Mouse (Mus musculus) liver, postnatal 0 days (tissue): ENCODE data around the gene Lnx2. TPM values are rescaled to one million over a fixed set of nuclear protein-coding genes. Genes with fewer than 3 reads are reported as not detected.

ENCODE experiments used
- ATAC-seq: fragments of 200-750 bp; cut with Nextera tagmentation; 2 replicates; pipeline ENCODE4 v1.8.0; 2017; ENCODE audit warnings: mild to moderate bottlenecking, moderate library complexity
- DNase-seq: peaks from one replicate; pipeline ENCODE4 v3.0.0-alpha.2; 2016
- H3K27ac ChIP-seq: fragments of 300-500 bp; sonication (generic); 2 replicates; pipeline ENCODE4 v1.5.1; 2014; ENCODE audit warnings: antibody characterized with exemption, moderate library complexity, mild to moderate bottlenecking, low read depth
- H3K27me3 ChIP-seq: fragments of 300-500 bp; sonication (generic); 2 replicates; pipeline ENCODE4 v1.6.1; 2014; ENCODE audit warnings: low read length, control low read depth, mixed read lengths; ENCODE audit not compliant: insufficient read depth
- H3K36me3 ChIP-seq: fragments of 300-500 bp; sonication (generic); replicated peaks from 2 replicates; pipeline ENCODE4 v1.6.1; 2014; ENCODE audit warnings: mild to moderate bottlenecking, control low read depth, low read length, moderate library complexity, mixed read lengths; ENCODE audit not compliant: insufficient read depth
- H3K4me1 ChIP-seq: fragments of 300-500 bp; sonication (generic); 2 replicates; pipeline ENCODE4 v1.6.1; 2014; ENCODE audit warnings: antibody characterized with exemption, mild to moderate bottlenecking, control low read depth; ENCODE audit not compliant: insufficient read depth
- H3K4me2 ChIP-seq: fragments of 300-500 bp; sonication (generic); 2 replicates; pipeline ENCODE4 v1.6.1; 2014; ENCODE audit warnings: low read depth, mild to moderate bottlenecking, low read length, moderate library complexity, mixed read lengths
- H3K4me3 ChIP-seq: fragments of 300-500 bp; sonication (generic); 2 replicates; pipeline ENCODE4 v1.5.1; 2014; ENCODE audit warnings: low read depth, low read length
- H3K9ac ChIP-seq: fragments of 300-500 bp; sonication (generic); replicated peaks from 2 replicates; pipeline ENCODE4 v1.6.1; 2014; ENCODE audit warnings: mild to moderate bottlenecking, moderate library complexity
- H3K9me3 ChIP-seq: fragments of 300-500 bp; sonication (generic); 2 replicates; pipeline ENCODE4 v1.6.1; 2016; ENCODE audit warnings: mild to moderate bottlenecking, control low read depth, low read length, mixed read lengths
- CTCF ChIP-seq: sonication (generic); IDR thresholded peaks from 2 replicates; pipeline ENCODE4 v1.5.1; 2016; ENCODE audit warnings: antibody characterized with exemption, low read depth
- EP300 ChIP-seq: IDR thresholded peaks from 2 replicates; pipeline ENCODE4 v1.6.1; 2016; ENCODE audit warnings: antibody characterized with exemption, low read depth, mild to moderate bottlenecking
- WGBS: fragments of 180-500 bp; shearing (Covaris S2); extraction: QIAGEN DNeasy Blood & Tissue Kit; methylation state at CpG from one replicate; pipeline ENCODE4 v1.1.7; 2014; ENCODE audit not compliant: insufficient replicate concordance; 5-methylcytosine and 5-hydroxymethylcytosine counted together
- polyA plus RNA-seq: library from polyadenylated mRNA; unstranded; fragments of >200 nt; fragmentation: Nextera tagmentation; extraction: Ambion mirVana; gene quantifications from 2 replicates; pipeline ENCODE4 v1.2.1, GENCODE M21; 2015

The Lnx2 gene
- polyA plus RNA-seq, 1 experiment from 2014 or later, result 5.4 TPM

DNA sequence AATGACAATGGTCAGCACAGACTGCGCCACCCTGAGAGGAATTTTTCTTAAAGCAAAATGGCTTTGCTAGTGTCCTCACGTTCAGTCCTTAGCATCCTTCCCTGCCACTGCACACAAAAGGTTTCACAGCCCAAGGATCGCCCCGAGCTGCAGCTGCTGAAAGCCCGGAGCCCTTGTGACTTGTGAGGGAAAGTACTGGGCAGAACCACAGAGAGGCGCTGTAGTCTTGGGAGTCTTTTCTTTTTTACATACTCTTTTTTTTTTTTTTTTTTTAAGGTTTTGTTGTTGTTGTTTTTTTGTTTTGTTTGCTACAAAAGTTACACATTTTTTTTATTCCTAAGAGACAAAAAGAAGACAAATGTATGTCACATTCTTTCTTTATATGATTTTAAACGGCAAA lies 38.4 kb upstream of the Lnx2 start:
- peaks cover 16% of the 10 kb centered on the region for H3K36me3 ChIP-seq
- no peak overlapping the region for H3K4me2 ChIP-seq
- no peak overlapping the region for H3K9ac ChIP-seq
- no peaks in the 10 kb centered on the region for H3K27me3 ChIP-seq
- DNase-seq (no peak), ATAC-seq (no peak)
- no peak overlapping the region for H3K27ac ChIP-seq
- TF ChIP-seq EP300, result no peak
- no peak for TF ChIP-seq CTCF
- H3K9me3 ChIP-seq, result peaks cover 6% of the 10 kb centered on the region; the same call in 1 of the 2 replicates
- H3K4me1 ChIP-seq, result no peaks in the 10 kb centered on the region
- WGBS, result 79% methylated on average over 7 of the region's 7 CpGs
- H3K4me3 ChIP-seq, result no peak overlapping the region

DNA sequence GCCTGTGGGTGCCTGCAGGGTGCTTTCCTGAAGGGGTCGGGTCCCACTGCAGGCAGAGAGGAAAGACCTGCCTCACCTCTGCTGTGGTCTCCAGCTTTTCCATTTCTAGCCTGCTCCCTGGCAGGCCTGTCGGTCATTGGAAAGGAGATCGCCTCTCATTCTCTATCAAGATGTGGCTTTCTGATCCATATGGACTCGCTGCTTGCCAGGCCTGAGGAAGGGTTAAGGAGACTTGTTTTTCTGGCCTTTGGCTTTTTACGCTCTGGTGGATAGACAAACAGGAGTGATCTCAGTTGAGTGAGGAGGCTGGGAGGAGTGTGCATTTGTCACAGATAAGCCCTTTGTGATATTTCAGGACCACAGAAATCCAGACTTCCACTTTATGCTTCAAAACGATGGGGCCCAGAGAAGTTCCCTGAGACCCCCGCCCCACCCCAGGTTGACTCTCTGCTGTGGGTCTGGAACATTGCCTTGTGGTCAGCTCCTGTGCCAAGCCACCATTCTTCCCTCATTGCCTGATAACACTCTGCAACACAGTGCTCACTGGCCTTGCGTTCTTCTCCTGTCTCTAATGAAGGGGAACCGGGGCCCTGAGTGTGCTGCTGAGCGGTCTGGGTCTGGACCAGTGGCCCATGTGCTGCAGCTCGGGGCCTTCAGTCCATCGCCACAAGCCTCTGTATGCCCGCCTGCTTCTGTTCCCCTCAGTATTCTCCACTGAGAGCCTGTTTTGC lies 32.6 kb upstream of the Lnx2 start:
- ATAC-seq (no peak), DNase-seq (no peak)
- H3K4me3 ChIP-seq, result no peak overlapping the region
- no peaks in the 10 kb centered on the region for H3K4me1 ChIP-seq
- TF ChIP-seq EP300, result no peak
- H3K9ac ChIP-seq, result no peak overlapping the region
- H3K9me3 ChIP-seq, result 0 out of 2 replicates have a peak, but pooled peaks cover 4% of the 10 kb centered on the region
- no peak overlapping the region for H3K27ac ChIP-seq
- peaks cover 22% of the 10 kb centered on the region for H3K36me3 ChIP-seq
- 86% methylated on average over 13 of the region's 13 CpGs for whole genome bisulfite sequencing
- no peak overlapping the region for H3K4me2 ChIP-seq
- no peaks in the 10 kb centered on the region for H3K27me3 ChIP-seq

DNA sequence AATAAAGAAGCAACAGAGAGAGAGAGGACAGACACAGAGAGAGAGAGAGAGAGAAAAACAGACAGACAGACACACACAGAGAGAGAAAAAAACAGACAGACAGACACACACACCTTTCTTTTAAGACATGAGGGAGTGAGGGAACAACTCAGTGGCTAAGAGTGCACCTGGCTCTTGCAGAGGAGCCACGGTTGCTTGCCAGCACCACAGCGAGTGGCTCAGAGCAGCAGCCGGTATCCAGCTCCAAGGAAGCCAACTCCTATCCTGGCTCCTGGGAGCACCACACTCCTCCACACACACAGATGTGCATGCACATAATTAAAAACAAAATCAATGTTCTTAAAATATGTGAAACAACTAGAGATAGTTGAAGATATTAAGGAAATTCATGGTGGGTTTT lies 30.9 kb upstream of the Lnx2 start:
- DNase-seq (no peak), ATAC-seq (no peak)
- Histone ChIP-seq H3K4me1 (no peaks in the 10 kb centered on the region), H3K4me3 (no peak overlapping the region), H3K9me3 (0 out of 2 replicates have a peak, but pooled peaks cover 4% of the 10 kb centered on the region), H3K27me3 (no peaks in the 10 kb centered on the region), H3K4me2 (no peak overlapping the region), H3K9ac (no peak overlapping the region), H3K27ac (no peak overlapping the region), H3K36me3 (peaks cover 28% of the 10 kb centered on the region)
- TF ChIP-seq CTCF (no peak), EP300 (no peak)
- 86% methylated on average over 3 of the region's 3 CpGs for WGBS

DNA sequence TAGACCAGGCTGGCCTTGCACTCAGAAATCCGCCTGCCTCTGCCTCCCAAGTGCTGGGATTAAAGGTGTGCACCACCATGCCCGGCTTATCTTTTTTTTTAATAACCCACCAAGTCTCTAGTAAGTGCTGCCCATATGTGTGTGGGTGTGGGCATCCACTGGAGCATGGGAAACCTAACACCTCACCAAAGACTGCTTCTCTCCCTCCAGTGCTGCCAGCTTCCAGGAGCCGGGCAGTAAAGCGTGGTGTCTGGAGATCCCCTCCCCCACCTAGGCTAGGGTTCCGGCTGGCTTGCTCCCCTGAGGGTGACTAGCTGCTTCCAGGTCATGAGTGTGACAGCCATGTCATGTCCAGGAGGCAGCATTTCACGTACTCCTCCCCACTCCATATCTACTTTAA lies 25.9 kb upstream of the Lnx2 start:
- H3K9ac ChIP-seq, result no peak overlapping the region
- H3K36me3 ChIP-seq, result peaks cover 13% of the 10 kb centered on the region
- no peak overlapping the region for H3K4me2 ChIP-seq
- WGBS, result 88% methylated on average over 6 of the region's 6 CpGs
- H3K4me1 ChIP-seq, result no peaks in the 10 kb centered on the region
- no peaks in the 10 kb centered on the region for H3K27me3 ChIP-seq
- ATAC-seq (no peak), DNase-seq (no peak)
- H3K27ac ChIP-seq, result no peak overlapping the region
- TF ChIP-seq EP300 (no peak), CTCF (no peak)
- no peaks in the 10 kb centered on the region for H3K9me3 ChIP-seq
- no peak overlapping the region for H3K4me3 ChIP-seq

DNA sequence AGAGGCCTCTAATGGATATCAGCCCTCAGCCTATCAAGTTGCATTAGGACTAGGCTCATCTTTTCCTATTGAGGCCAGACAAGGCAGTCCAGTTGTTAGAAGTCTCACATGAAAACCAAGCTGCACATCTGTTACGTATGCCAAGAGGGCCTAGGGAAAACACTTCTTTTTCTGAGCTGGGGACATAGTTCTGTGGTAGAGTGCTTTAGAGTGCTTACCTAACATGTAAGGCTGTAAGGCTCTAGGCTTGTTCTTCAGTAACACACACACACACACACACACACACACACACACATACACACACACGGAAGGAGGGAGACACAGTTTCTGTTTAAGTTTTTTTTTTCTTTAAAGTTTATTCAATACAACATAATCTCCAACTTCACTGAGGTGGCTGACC lies 23.8 kb upstream of the Lnx2 start:
- H3K9me3 ChIP-seq, result no peaks in the 10 kb centered on the region
- no peak overlapping the region for H3K9ac ChIP-seq
- no peak for TF ChIP-seq EP300
- no peak for TF ChIP-seq CTCF
- H3K36me3 ChIP-seq, result peaks cover 14% of the 10 kb centered on the region
- H3K4me2 ChIP-seq, result no peak overlapping the region
- no peak for ATAC-seq
- WGBS, result 83% methylated on average over 2 of the region's 2 CpGs
- no peak for DNase-seq
- H3K4me1 ChIP-seq, result no peaks in the 10 kb centered on the region
- no peaks in the 10 kb centered on the region for H3K27me3 ChIP-seq
- no peak overlapping the region for H3K27ac ChIP-seq
- H3K4me3 ChIP-seq, result no peak overlapping the region

DNA sequence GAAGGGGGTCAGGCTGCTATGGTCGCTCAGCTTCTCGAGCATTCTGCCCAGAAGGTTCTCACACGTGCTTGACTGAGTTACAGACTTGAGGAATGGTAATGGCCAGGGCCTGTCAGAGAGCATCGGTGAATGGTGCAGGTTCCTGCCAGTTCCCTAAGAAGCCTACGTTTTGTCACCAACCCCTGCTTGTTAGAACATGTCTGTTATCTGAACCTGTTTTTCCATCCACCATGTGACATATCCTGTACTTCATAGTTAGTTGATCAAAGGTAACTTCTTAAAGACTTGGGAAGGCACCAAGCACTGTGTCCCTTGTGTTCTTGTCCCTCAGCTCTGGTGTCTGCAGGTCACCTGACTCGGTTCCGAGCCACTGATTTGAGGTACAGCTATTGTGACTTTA lies 22.3 kb upstream of the Lnx2 start:
- Histone ChIP-seq H3K9me3 (no peaks in the 10 kb centered on the region), H3K4me3 (no peak overlapping the region), H3K9ac (no peak overlapping the region), H3K27me3 (no peaks in the 10 kb centered on the region), H3K4me2 (no peak overlapping the region), H3K36me3 (peaks cover 15% of the 10 kb centered on the region), H3K27ac (no peak overlapping the region), H3K4me1 (no peaks in the 10 kb centered on the region)
- ATAC-seq (no peak), DNase-seq (no peak)
- 81% methylated on average over 7 of the region's 7 CpGs for WGBS
- no peak for TF ChIP-seq EP300
- TF ChIP-seq CTCF, result no peak
